Mouse (Mus musculus) right cerebral cortex, postnatal 10 days (tissue): ENCODE data around the gene Car3.

Source experiments
- DNase-seq, 2 experiments: peaks; one replicate each; pipeline ENCODE4 v3.0.0; 2021; ENCODE audit warnings: low spot score in 2 of 2

The Car3 gene

DNA sequence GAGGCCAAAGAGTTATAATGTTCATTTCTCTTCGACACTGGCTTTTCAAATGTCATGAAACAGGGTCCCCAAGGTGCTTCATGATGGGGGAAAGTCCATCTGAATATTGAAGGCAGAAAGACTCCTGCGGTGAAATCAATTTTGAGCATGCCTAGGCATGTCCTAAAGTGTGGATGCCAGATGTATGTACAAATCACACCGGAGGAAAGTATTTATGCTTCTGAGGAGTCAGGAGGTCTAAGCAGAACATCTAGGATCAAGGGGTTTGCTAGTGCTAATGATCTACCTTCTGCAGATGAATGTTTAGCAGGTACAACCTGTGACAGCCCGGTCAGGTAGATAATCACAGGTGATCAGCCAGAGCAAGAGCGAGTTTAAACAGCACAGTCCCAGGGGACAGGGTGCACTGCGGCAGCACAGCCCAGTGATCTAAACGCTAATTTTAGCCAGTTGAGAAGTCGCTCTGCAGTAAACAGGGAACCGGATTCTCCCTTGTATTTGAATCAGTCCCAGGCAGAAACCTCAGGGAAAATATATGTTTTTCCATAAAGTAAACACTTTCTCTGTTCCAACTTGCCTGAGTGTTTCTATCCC, 13.1 kb downstream of the Car3 start:
- no peak for DNase-seq

DNA sequence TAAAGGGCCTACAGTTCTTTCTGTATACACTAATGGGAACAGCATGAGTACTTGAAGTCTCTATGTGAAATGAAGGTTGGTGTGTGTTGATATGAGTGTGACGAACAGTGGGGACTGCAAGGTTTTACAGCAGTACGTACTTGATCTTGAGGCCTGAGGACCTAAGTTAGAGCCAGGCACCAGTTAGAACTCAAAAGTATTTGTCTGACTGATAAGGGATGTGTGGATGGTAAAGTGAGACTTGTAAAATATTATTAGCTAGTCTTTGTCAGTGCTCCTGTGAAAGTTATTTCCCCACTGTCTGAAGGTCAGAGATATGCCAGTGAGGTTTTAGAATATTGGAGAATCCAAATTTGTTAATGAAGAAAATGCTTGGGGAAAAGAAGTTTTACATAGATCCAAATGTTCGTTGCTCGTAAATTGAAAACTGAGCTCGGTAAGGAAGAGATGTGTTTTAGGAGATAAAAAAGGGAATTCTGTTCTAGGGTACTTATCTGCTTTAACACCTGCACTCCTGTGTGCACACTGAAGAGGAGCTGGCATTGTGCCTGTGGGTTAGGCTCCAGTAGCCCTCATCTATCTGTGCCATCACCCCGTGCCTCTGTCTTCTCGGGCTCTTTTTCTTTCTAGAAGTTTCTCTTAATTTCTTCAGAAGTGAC, 14.1 kb downstream of the Car3 start:
- no peak for DNase-seq

DNA sequence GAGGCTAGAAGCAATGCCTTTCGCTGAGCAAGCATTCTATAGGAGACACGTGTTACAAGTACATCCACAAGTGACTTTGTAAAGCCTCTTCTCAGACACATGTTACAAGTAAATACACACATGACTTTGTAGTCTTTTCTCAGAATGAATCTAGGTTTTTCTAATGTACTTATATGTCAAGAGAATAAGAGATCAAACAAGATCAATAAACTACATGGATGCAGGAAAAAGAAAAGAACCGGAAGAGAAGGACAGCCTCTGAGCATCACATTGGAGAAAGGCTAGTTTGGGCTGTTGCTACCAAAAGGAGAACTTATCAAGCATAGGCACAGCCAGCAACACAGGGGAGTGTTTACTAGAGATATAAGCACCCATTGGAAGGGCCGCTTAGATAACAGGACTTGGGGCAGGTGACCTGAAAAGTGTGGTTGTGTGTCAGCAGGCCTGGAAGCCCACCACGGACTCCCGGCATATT, 15.5 kb downstream of the Car3 start:
- no peak for DNase-seq

DNA sequence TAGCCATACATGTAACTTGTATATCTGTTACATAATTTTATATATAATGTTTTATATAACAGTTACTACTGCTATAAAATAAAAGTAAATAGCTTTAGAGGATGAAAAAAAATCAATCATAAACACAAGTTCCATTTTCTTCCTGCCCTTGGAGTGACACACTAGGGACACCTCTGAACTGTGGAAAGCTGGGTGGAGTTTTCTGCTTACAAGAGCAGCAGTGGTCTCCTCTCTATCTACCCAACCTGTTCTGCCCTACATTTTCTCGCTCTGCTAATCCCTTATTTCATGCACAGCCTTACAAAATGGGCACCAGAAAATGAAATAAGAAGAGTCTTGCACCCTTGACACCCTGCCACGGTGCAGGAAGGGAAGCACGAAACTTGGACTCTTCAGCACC, 16.0 kb downstream of the Car3 start:
- DNase-seq: no peak

DNA sequence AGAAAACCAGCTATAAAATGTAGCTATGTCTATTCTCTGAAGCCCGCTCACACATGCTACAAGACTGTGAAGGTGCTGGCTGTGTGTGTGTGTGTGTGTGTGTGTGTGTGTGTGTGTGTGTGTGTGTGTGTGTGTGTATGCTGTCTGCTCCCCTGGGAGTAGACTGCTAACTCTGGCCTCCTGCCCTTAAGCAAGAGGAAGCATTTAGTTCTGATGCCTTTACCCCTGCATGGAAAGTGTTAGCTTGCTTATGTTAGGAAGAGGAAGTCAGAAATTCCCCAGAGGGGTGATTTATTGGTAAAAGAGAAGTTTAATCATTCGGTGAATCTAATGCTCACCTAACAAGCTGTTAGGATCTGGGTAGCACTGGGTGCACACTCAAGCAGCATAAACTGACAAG, 17.0 kb downstream of the Car3 start:
- no peak for DNase-seq

DNA sequence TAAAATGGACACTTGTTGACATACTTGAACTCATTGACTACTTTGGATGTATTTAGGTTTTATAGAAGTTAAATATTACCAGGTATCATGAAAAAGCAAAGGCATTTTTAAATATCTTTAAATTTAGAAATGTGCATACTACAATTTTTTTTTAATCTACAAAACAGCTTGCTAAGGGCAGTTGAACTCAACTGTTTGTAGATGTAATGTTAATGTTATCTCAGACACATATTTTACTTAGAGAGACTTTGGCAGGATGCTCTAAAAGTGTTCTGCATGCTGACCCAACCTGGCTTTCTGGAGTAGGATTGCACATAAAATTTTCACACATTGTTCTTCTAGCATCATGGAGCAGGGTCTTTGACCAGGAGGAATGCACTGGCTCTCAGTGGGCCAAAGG, 18.7 kb downstream of the Car3 start:
- DNase-seq: no peak

DNA sequence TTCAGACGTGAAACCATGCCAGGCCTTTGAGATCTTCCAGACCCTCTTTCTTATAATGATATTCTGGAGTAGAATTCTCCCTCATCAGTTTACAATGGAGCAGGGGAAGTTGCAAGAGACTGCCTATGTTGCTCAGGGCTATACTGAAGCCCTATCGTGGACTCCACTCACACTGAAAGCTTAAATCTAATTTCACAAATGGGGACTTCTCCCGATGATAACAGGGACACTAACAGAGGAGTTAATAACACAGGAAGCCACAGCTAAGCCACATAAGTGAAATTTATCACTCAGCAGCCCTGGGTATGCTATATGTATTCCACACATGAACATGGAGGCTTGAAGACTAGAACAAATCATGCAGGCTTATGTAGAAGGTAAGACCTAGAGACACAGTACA, 19.4 kb downstream of the Car3 start:
- DNase-seq: no peak

DNA sequence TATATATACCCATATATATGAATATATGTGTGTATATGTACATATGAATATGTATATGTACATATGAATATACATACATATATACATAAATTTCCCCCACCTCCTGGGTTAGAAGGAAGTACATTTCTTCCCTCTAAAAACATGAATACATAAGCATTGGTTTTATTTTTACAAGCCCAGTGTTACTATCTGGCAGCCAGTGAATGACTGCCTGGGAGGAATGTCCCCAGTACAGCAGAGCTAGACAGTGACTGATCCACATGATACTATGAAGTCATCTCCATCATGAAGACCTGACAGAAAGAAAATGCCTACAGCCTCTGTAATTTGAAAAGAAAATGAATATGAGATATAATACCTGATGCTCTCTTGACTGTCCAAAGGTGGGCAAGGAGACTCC, 21.5 kb downstream of the Car3 start:
- no peak for DNase-seq

DNA sequence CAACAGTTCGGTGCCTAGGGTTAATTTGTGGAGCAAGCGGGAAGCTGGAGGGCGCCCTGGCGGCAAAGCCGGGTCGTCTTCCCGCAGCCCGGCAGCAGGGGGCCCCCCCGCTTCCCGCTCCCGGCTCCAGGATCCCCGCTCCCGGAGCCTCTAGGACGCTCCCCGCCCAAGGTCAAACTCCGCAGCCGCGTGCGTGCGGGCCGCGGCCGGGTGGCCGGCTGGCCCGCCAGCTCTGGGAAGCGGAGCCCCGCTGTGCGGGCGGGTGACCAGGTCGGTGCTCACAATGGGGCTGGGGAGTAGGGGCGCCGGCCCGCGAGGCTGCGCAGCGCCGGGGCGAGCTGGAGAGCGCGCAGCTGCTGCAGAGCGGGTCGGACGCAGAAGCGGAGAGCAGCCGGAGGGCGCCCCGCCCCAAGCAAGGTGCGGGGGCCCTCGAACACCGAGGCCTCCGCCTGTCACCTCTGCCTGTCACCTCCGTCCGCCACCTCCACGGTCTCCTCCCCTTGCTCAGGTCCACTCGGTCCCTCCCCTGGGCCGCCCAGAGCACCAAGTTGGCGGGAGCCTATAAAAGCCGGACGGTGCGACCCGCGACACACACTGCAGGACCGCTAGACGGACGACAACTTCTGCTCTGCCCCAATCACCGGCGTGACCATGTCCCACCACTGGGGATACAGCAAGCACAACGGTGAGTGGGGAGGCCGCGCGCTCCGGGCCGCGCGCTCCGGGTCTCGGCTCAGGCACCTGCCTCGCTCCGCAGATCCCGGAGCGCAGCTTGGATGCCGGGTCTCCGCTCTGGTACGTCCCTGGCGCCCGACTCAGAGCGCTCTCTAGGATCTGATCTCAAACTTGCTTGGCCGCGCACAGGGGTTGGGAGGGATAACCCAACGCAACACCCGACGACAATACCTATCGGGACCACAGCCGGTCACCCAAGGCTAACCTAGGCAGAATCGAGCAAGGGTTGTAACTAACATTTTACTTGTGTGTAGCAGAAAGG, 23.1 kb downstream of the Car3 start, which contains the start of gene Car2:
Car2 (plus strand) TSS at position 172 of the 997 bp plus-strand sequence.
- DNase-seq: peak; percentile 66 to 76

DNA sequence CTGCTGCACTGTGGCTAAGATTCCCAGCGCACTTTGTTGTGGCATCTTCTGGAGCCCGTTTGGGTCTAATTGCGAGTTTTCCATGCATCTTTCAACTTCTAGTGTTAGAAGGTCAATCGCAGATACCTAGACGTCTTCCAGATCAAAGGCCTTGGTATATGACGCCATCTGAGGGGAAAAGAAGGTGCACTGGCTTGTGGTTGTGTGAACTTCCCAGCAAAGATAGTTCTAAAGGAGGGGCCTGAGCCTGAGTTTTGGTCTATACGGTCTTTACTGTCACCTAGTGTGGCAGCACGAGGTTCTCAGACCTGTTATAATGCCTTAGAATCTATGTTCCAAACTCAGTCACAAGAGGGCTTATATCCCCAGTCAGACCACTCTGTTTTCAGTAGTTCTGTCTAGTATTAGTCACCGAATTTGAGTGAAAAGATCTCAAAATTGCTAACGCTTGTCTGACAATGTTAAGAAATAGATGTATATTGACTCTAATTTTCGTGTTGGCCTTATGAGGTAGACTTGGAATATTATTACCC, 23.9 kb downstream of the Car3 start:
- DNase-seq: no peak

DNA sequence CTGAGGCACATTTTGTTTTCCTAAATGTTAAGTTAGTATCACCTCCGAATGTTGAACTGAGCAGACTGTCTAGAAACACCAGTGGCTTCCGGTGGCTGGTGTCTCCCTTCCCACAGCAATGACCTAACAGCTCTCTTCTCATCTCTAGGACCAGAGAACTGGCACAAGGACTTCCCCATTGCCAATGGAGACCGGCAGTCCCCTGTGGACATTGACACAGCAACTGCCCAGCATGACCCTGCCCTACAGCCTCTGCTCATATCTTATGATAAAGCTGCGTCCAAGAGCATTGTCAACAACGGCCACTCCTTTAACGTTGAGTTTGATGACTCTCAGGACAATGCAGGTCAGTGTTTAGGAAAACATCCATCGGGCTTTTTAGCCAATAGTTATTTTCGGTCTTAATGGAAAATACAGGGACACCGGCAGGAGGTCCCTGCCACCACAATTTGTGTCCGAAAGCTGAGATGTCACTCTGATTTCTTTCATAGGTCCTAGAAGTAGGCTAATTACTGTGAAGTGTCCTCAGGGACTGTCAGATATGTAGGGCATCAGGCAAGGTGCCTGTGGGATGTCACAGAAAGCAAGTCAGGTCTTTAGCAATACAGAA, 24.5 kb downstream of the Car3 start:
- DNase-seq: no peak

DNA sequence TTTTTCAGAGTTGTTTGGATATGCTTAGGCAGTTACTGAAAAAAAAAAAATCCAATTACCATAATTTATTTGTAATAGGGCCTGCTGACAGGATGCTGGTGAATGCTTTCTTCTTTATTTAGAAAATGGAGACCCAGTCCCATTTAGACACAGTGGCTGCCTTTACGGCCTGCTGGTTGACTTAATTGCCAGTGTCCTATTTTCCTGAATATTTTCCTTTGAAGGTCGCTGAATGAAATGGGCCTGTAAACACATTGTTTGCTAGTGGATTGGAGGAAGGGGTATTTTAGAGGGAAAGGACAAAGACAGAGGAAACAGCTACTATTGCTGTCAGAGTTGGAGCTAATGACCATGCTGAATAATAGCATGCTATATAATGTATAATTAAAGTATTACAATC, 25.2 kb downstream of the Car3 start:
- DNase-seq: no peak

DNA sequence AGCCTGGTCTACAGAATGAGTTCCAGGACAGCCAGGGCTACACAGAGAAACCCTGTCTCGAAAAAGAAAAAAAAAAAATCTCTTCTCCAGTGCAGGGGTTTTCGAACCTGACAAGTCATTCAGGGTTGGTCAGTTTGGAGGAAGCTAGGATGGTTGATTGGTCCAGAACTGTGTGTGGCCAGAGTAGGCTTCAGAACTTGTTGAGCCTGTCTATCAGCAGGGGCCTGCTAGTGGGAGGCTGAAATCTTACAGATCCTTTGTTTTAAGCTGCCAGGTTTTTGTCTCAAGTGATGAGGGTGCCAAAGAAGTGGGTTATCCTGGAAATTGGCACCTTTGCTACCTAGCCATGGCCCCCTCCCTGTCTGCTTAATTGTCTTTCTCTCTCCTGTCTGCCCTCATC, 25.8 kb downstream of the Car3 start:
- no peak for DNase-seq

DNA sequence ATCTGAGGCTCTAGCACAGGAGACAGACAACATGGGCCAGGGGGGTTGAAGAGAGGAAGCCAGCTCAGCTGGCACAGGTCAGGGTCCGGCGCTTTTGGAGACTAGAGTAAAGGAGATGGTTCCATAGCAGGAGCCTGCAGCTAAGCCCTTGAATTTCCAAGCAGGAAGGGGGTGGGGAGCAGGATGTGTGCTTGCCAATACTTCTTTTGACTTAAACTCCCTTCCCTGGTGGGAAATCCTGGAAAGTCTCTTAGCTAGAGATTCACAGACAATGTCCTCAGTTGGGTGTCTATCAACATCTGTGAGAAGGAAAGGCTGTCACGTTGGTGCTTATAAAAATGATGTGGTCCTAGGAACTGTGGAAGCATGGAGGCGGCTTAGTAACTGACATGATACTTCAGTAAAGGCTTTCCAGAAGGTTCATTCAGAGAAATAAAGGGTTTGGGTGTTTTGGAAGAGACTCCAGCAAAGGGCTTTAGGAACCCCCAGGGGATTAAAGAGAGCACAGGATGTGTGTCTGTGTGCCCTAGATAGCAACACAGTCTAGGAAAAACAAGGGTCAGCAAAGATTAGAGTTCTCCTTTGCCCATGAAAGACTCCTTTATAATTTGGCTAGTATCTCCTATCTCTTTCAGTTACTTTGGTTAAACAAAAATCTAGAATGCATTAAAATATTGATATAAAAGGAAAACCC, 26.6 kb downstream of the Car3 start:
- DNase-seq: peak; percentile 35 to 38

DNA sequence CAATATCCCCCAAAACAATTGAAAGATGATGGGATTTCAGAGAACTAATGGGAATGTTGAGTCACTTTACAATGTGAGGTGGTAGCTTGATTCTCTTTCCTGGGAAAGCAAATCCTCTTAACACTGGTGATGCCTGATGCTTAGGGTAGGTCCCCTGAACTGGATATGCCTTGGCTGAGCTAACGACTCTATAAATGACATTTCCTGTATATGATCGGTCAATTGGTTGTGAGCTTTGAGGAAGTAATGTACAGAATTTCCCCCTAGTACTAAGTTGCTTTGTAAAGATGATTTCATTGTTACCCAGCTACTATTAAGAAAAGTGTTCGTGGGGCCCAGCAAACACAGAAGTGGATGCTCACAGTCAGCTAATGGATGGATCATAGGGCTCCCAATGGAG, 29.7 kb downstream of the Car3 start:
- no peak for DNase-seq

DNA sequence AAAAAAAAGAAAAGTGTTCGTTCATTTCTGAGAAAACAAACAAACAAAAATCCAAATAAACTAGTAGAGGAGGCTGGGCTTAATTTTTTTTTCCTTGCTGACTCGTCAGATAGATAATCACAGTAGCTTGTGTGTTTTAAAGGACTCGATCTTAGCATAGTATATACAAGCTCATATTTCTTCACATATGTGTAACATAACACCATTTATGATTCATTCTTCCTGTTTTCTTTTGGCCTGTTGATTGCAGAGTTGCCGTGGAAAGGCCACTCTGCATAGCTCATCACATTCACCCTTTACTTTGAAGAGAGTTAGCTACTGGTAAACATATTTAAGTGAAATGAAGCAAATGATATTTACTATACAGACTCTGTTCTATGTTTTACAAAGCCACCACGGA, 30.4 kb downstream of the Car3 start:
- no peak for DNase-seq

DNA sequence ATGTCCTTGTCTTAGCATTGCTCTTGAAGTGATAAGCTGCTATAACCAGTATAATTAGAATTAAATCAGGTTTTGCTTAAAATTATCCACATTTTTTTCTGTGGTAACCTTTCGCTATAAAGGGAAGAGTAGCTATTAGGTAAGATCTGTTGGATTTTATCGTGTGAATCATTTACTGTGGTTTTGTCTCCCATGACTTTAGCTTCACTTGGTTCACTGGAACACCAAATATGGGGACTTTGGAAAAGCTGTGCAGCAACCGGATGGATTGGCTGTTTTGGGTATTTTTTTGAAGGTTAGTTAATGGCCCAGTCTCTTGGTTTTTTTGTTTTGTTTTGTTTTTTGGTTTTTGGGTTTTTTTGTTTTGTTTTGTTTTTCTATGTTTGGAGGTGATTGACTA, 32.0 kb downstream of the Car3 start:
- no peak for DNase-seq

DNA sequence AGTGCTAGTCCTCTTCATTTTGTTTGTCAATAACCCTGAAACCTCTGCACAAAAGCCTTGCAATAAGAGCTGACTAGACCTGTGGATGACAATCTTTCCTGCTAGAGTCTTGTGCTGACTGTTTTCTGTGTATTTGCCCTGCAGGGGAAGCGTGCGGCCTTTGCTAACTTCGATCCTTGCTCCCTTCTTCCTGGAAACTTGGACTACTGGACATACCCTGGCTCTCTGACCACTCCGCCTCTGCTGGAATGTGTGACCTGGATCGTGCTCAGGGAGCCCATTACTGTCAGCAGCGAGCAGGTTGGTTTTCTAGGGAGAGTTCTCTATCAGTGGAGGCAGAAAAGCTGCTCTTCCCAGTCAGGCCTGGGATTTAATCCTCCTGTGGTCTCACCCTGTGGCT, 34.5 kb downstream of the Car3 start:
- DNase-seq: no peak

DNA sequence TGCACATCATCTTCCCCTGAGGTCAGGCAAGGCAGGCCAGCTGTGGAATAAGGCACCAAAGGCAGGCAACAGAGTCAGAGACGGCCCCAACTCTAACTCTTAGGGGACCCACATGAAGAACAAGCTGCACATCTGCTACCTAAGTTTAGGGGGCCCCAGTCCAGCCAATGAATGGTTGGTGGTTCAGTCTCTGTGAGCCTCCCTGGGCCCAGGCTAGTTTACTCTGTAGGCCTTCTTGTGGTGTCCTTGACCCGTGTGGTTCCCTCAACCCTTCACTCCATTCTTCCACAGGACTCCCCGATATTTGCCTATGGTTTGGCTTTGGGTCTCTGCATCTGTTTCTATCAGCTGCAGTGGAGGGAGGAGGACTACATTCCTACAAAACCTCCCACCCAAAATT, 40.1 kb downstream of the Car3 start:
- no peak for DNase-seq

DNA sequence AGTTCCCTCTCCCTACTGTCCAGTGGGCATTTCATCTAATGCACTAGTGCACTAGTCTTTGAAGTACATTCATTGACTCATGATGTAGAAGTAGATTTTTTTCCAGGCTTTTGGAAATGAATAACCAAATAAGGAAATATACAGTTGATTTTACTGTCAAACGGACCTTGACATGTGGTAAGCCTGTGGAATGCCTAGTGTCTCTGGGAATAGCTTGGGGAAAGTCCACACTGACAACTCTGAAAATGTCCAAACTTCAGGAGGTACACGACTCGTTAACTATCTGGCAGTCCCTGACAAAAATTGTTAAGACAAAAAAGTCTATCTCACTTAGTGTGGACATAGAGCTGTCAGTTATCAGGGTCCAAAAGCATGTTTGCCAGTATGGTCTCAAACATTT, 40.9 kb downstream of the Car3 start:
- DNase-seq: no peak

DNA sequence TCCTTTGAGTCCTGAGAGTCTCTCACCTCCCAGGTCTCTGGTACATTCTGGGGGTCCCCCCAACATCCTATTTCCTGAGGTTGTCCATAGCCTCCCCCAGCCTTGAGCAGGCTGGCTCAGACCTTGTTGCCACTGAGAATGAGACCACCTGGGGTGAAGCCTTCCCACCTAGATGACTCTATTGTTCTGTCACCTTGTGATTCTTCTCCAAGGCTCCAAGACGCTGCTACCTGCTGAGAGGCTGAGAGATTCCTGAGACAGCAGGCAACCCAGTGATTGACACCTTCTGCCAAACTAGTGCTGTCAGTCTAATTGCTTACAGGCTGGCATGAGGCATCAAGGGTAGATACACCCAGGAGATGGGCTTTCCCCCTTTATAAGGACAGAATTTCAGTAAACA, 44.0 kb downstream of the Car3 start:
- DNase-seq: no peak
